Mouse (Mus musculus) forebrain, postnatal 0 days (tissue): ENCODE results near the gene Ncbp3. TPM values are rescaled to one million over a fixed set of nuclear protein-coding genes. Genes with fewer than 3 reads are reported as not detected.

ENCODE experiments used
- ATAC-seq: fragments of 200-750 bp; cut with Nextera tagmentation; 2 replicates; pipeline ENCODE4 v1.8.0; 2017; ENCODE audit warnings: mild to moderate bottlenecking, moderate library complexity
- DNase-seq: peaks from one replicate; pipeline ENCODE4 v3.0.0-alpha.2; 2015
- H3K27ac ChIP-seq: fragments of 300-500 bp; sonication (generic); 2 replicates; pipeline ENCODE4 v1.5.1; 2014; ENCODE audit warnings: low read depth, mild to moderate bottlenecking, antibody characterized with exemption, low read length, moderate library complexity, mixed read lengths
- H3K27me3 ChIP-seq: fragments of 300-500 bp; sonication (generic); 2 replicates; pipeline ENCODE4 v1.6.1; 2014; ENCODE audit warnings: mild to moderate bottlenecking, low read length, mixed read lengths; ENCODE audit not compliant: insufficient read depth
- H3K36me3 ChIP-seq: fragments of 300-500 bp; sonication (generic); 2 replicates; pipeline ENCODE4 v1.6.1; 2014; ENCODE audit warnings: mild to moderate bottlenecking, moderate library complexity; ENCODE audit not compliant: insufficient read depth
- H3K4me1 ChIP-seq: fragments of 300-500 bp; sonication (generic); 2 replicates; pipeline ENCODE4 v1.6.1; 2014; ENCODE audit warnings: antibody characterized with exemption; ENCODE audit not compliant: insufficient read depth
- H3K4me2 ChIP-seq: fragments of 300-500 bp; sonication (generic); 2 replicates; pipeline ENCODE4 v1.6.1; 2014; ENCODE audit warnings: low read depth, mild to moderate bottlenecking, moderate library complexity
- H3K4me3 ChIP-seq: fragments of 300-500 bp; sonication (generic); 2 replicates; pipeline ENCODE4 v1.5.1; 2014; ENCODE audit warnings: low read depth, low read length, mixed read lengths
- H3K9ac ChIP-seq: fragments of 300-500 bp; sonication (generic); 2 replicates; pipeline ENCODE4 v1.6.1; 2014; ENCODE audit warnings: mild to moderate bottlenecking
- H3K9me3 ChIP-seq: fragments of 300-500 bp; sonication (generic); 2 replicates; pipeline ENCODE4 v1.6.1; 2016; ENCODE audit warnings: low read length
- CTCF ChIP-seq: sonication (generic); IDR thresholded peaks from 2 replicates; pipeline ENCODE4 v1.5.1; 2016; ENCODE audit warnings: antibody characterized with exemption, control low read depth, low read depth
- WGBS: fragments of 180-500 bp; shearing (Covaris S2); extraction: QIAGEN DNeasy Blood & Tissue Kit; methylation state at CpG from one replicate; pipeline ENCODE4 v1.1.7; 2014; 5-methylcytosine and 5-hydroxymethylcytosine counted together
- polyA plus RNA-seq: library from polyadenylated mRNA; unstranded; fragments of >200 nt; fragmentation: Nextera tagmentation; extraction: Ambion mirVana; gene quantifications from 2 replicates; pipeline ENCODE4 v1.2.1, GENCODE M21; 2015
- total RNA-seq: library from RNA; depleted of rRNA; stranded (reverse); fragments of >200 nt; gene quantifications from 2 replicates; pipeline ENCODE4 v1.2.3, GENCODE M21; 2014

The Ncbp3 gene
- total and polyA plus RNA-seq, 2 experiments from 2014 or later = 6.1 to 11.0 TPM

- peaks cover 3% of the 10 kb centered on the region; the same call in 1 of the 2 replicates for H3K4me1 ChIP-seq
- H3K4me3 ChIP-seq = peak overlapping the region; percentile 27
- H3K4me2 ChIP-seq = peak overlapping the region; percentile 58
- DNase-seq (peak; percentile 93), ATAC-seq (peak; percentile 99)
- peak; percentile 47; the same call in 1 of the 2 replicates for TF ChIP-seq CTCF
- peaks cover 26% of the 10 kb centered on the region; the same call in 1 of the 2 replicates for H3K36me3 ChIP-seq
- peak overlapping the region; percentile 29 for H3K9ac ChIP-seq
- H3K27ac ChIP-seq = peak overlapping the region; percentile 62; the same call in 1 of the 2 replicates
- H3K9me3 ChIP-seq = no peaks in the 10 kb centered on the region
- H3K27me3 ChIP-seq = no peaks in the 10 kb centered on the region
- WGBS = 21% methylated on average over 20 of the region's 20 CpGs
Observed at GRCm38 (mm10) chr11:73030821-73031498, 16.6 kb upstream of the Ncbp3 start.

- Histone ChIP-seq H3K27ac (0 out of 2 replicates have a peak overlapping the region, but pooled peaks have one; percentile 62), H3K36me3 (peaks cover 20% of the 10 kb centered on the region; the same call in 1 of the 2 replicates), H3K27me3 (no peaks in the 10 kb centered on the region), H3K9ac (peak overlapping the region; percentile 29; the same call in 1 of the 2 replicates), H3K4me2 (peak overlapping the region; percentile 58), H3K9me3 (no peaks in the 10 kb centered on the region), H3K4me1 (peaks cover 3% of the 10 kb centered on the region; the same call in 1 of the 2 replicates), H3K4me3 (no peak overlapping the region)
- 71% methylated on average over 5 of the region's 5 CpGs for whole genome bisulfite sequencing
- DNase-seq = no peak
- no peak for ATAC-seq
- no peak for TF ChIP-seq CTCF
Observed at GRCm38 (mm10) chr11:73031536-73031935, 16.0 kb upstream of the Ncbp3 start.

- Histone ChIP-seq H3K36me3 (peaks cover 39% of the 10 kb centered on the region), H3K4me1 (peaks cover 3% of the 10 kb centered on the region; the same call in 1 of the 2 replicates), H3K27me3 (no peaks in the 10 kb centered on the region), H3K4me3 (no peak overlapping the region), H3K4me2 (no peak overlapping the region), H3K27ac (no peak overlapping the region), H3K9me3 (no peaks in the 10 kb centered on the region), H3K9ac (no peak overlapping the region)
- DNase-seq (no peak), ATAC-seq (no peak)
- 91% methylated on average over 7 of the region's 7 CpGs for WGBS
- no peak for TF ChIP-seq CTCF
Observed at GRCm38 (mm10) chr11:73036077-73036476, 11.5 kb upstream of the Ncbp3 start.

GRCm38 (mm10) chr11:73036889-73037288 lies 10.7 kb upstream of the Ncbp3 start:
- Histone ChIP-seq H3K4me1 (no peaks in the 10 kb centered on the region), H3K27me3 (no peaks in the 10 kb centered on the region), H3K9me3 (no peaks in the 10 kb centered on the region), H3K36me3 (peaks cover 39% of the 10 kb centered on the region), H3K4me2 (no peak overlapping the region), H3K4me3 (no peak overlapping the region), H3K27ac (no peak overlapping the region), H3K9ac (no peak overlapping the region)
- no peak for DNase-seq
- WGBS = 74% methylated on average over 6 of the region's 6 CpGs
- no peak for TF ChIP-seq CTCF
- no peak for ATAC-seq

GRCm38 (mm10) chr11:73037691-73038090 lies 9.9 kb upstream of the Ncbp3 start:
- ATAC-seq = no peak
- 88% methylated on average over 3 of the region's 3 CpGs for WGBS
- H3K36me3 ChIP-seq = peaks cover 39% of the 10 kb centered on the region

DNA sequence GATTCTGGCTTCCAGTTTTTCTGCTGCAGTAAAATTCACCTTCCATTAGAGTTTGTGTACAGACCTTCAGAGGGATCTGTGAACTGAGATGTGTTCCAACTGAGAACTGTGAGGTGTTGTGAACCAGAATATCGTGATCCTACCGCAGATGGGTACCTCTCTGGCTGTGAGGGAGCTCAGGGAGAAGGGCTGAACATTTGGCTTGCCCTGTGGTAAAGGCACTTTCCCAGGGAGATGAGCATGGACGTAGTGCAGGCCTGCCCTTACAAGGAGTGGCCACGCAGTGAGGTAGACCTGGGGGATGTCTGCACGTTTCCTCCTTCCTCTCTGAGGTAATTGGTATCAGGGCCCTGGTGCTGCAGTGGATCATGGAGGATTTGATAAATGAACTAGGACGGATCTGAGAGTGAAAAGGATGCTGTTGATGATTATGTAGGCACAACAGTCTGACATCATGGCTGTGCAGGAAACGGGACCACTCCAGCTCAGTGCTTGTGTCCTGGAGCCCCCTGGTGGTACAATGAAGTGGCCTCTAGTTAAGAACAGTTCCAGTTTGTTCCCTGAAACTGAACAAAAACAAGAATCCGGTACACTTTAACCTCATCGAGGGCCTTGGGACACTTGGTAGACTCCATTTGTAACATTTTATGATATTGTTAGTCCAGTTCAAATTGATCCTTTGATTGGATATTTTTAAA lies 8.3 kb upstream of the Ncbp3 start:
- H3K4me2 ChIP-seq = no peak overlapping the region
- no peaks in the 10 kb centered on the region for H3K4me1 ChIP-seq
- H3K9ac ChIP-seq = no peak overlapping the region
- H3K27ac ChIP-seq = no peak overlapping the region
- WGBS = 57% methylated on average over 9 of the region's 9 CpGs
- peak; percentile 81 for TF ChIP-seq CTCF
- DNase-seq (peak; percentile 79), ATAC-seq (peak; percentile 94)
- H3K9me3 ChIP-seq = no peaks in the 10 kb centered on the region
- no peak overlapping the region for H3K4me3 ChIP-seq
- peaks cover 32% of the 10 kb centered on the region for H3K36me3 ChIP-seq
- no peaks in the 10 kb centered on the region for H3K27me3 ChIP-seq

More at GRCm38 (mm10) chr11:73037691-73038090, 9.9 kb upstream of the Ncbp3 start:
- DNase-seq = no peak
- Histone ChIP-seq H3K27me3 (no peaks in the 10 kb centered on the region), H3K27ac (no peak overlapping the region), H3K9me3 (no peaks in the 10 kb centered on the region), H3K9ac (no peak overlapping the region), H3K4me2 (no peak overlapping the region), H3K4me1 (no peaks in the 10 kb centered on the region), H3K4me3 (no peak overlapping the region)
- TF ChIP-seq CTCF = no peak
